Mouse (Mus musculus) spleen, adult 2 months (tissue): ENCODE results near the gene Nsmf.

ENCODE experiments used
- CTCF ChIP-seq: fragments of 200-500 bp; IDR thresholded peaks from 2 replicates; pipeline ENCODE4 v1.5.1; 2011; ENCODE audit warnings: mild to moderate bottlenecking, inconsistent platforms; ENCODE audit not compliant: insufficient read depth, insufficient read length, insufficient replicate concordance; ENCODE audit errors: extremely low read depth
- POLR2A ChIP-seq: fragments of 200-500 bp; IDR thresholded peaks from 2 replicates; pipeline ENCODE4 v1.6.1; 2011; ENCODE audit warnings: low read depth, low read length, inconsistent platforms

DNA sequence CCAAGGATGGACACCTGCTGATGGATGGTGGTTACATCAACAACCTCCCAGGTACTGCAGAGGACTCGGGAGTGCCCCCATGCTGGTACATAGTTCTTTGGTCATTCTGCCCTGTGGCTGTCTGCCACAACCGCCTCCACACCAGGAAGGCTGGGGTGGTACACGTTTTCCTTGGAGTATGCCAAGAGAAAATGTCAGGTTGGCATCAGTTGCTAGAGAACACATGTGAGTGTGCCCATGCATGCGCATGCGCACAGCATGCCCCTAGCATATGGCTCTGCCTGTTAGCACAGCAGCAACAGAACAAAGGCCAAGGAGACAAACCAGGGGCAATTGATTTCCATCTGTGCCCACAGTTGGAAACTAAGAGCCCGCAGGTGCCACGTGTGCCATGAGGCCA, 3.2 kb upstream of the Nsmf start:
- TF ChIP-seq CTCF = no peak
- no peak for TF ChIP-seq POLR2A
